Mouse (Mus musculus) effector memory CD4-positive, alpha-beta T cell, adult 7 months (primary cell): ENCODE measurements around the gene Olfr1320. TPM values are rescaled to one million over a fixed set of nuclear protein-coding genes. Genes with fewer than 3 reads are reported as not detected.

Experiments used
- polyA plus RNA-seq: library from polyadenylated mRNA; unstranded; fragments of 100-300 nt; shearing (Covaris generic); gene quantifications from one replicate; pipeline ENCODE4 v1.2.1, GENCODE M21; 2017

The Olfr1320 gene
- polyA plus RNA-seq, result not detected

GRCm38 (mm10) chrX:49672033-49672432, at the start of gene Olfr1320:
TSS of gene Olfr1320 (plus strand) at chrX:49672333.

Other genes starting within 250 kb of the Olfr1320 start
- not detected for gene Arhgap36, start 208.4 kb upstream of the Olfr1320 start, polyA plus RNA-seq
- not detected for gene Olfr1321, start 62.7 kb downstream of the Olfr1320 start, polyA plus RNA-seq
- gene Igsf1, start 125.4 kb downstream of the Olfr1320 start, polyA plus RNA-seq, result not detected
- 0.39 TPM for gene Olfr1322, start 219.2 kb downstream of the Olfr1320 start, polyA plus RNA-seq